Mouse (Mus musculus): ENCODE results near the gene Nudt16. TPM values are rescaled to one million over a fixed set of nuclear protein-coding genes. Genes with fewer than 3 reads are reported as not detected.
"Not testable (repeated sequence)": the region's sequence is repeated elsewhere in the genome, so short reads cannot be mapped to it uniquely, and the experiment has no call there.

Nudt16 gene
- polyA plus RNA-seq (2014; fragmentation: Nextera tagmentation; extraction: Ambion mirVana), result 14.0 and 15.3 TPM in 2 replicates

DNA sequence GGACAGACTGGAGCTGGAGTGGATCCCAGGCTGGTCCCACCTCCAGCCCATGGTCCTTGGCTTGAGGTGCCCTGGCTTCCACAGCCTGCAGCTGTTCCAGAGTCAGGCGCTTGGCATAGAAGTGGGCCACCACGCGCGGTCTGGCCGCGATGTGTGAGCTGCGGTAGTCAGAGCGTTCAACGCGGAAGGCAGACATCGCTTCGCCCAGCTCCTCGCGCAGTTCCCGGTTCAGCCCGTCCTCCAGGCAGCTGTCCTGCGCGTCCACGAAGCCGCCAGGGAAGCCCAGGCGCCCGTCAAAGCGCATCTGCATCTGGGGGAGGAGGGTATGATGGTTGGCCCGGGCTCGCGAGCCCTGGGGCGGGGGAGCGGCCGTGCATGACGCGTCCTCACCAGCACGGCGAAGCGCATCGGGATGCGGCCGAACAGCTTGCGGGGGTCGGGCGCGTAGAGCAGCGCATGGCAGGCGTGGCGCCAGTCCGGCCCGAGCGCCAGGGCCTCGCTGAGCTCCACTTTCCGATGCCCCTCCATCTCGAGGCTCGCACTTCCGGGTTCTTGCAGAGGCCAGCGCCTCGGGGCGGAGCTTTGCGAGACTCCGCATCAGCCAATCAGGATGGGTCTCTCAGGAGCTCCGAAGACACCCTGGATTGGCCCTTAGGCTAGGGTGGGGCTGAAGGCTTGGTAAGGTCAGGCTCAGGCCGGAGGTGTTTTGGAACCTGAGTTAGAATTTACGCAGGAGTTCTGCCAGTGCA lies at the start of gene Nudt16:
Gene Nudt16, minus strand, starts transcription at position 572 of the 749 bp plus-strand sequence.
- DNase-seq (ENCODE audit: low spot score), result peak; percentile 93
- Histone ChIP-seq H3K27ac (ENCODE audit: low read depth, low read length) (peak within 1 kb of the TSS; percentile 25; the same call in 1 of the 2 replicates), H3K9me3 (ENCODE audit: control insufficient read depth, low read length) (no peaks in the 10 kb centered on the region), H3K4me2 (ENCODE audit: low read depth, low read length, severe bottlenecking) (peak within 1 kb of the TSS; percentile 88), H3K36me3 (ENCODE audit: control insufficient read depth, insufficient read depth, low read length) (no peaks in the 10 kb centered on the region), H3K4me3 (ENCODE audit: low read depth, low read length) (peak within 1 kb of the TSS; percentile 76), H3K4me1 (replicated peaks; ENCODE audit: control insufficient read depth, insufficient read depth, low read length) (no peaks in the 10 kb centered on the region; the same call in 1 of the 2 replicates), H3K27me3 (ENCODE audit: control insufficient read depth, insufficient read depth, low read length) (no peaks in the 10 kb centered on the region), H3K9ac (ENCODE audit: low read length) (peak within 1 kb of the TSS; percentile 84)
- peak; percentile 99 for ATAC-seq (replicated peaks; ENCODE audit: low FRiP score)
- WGBS, result 0% methylated on average over 47 of the region's 60 CpGs

DNA sequence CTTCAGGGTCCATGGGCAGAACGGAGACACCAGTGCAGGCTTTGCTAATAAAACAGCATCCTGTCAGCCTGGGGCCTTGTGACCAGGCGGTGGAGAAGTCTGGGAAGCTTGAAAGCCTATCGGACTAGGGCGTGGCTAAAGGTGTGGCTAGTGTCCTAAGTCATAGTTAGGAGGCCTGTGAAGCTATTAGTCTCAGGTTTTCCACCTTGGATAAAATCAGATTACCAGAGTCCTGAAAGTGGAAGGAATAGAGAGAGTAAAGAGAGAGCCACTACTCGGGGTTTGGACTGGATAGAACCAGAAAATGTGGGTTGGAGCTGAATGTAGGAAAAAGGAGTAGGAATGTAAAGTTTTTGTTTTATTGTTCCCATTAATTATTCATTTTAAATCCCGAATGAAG lies 13.4 kb upstream of the Nudt16 start, which contains the start of gene 1700080E11Rik:
Gene 1700080E11Rik, minus strand, starts transcription at position 101 of the 400 bp plus-strand sequence.
- DNase-seq (ENCODE audit: low spot score), result no peak
- H3K27me3 ChIP-seq (ENCODE audit: control insufficient read depth, insufficient read depth, low read length), result no peaks in the 10 kb centered on the region
- no peaks in the 10 kb centered on the region for H3K4me1 ChIP-seq (replicated peaks; ENCODE audit: control insufficient read depth, insufficient read depth, low read length)
- WGBS, result 79% methylated on average over 6 of the region's 6 CpGs
- H3K27ac ChIP-seq (ENCODE audit: low read depth, low read length), result no peak within 1 kb of the TSS
- no peak within 1 kb of the TSS for H3K4me3 ChIP-seq (ENCODE audit: low read depth, low read length)
- H3K4me2 ChIP-seq (ENCODE audit: low read depth, low read length, severe bottlenecking), result no peak within 1 kb of the TSS
- no peaks in the 10 kb centered on the region for H3K9me3 ChIP-seq (ENCODE audit: control insufficient read depth, low read length)
- ATAC-seq (replicated peaks; ENCODE audit: low FRiP score), result no peak
- no peaks in the 10 kb centered on the region for H3K36me3 ChIP-seq (ENCODE audit: control insufficient read depth, insufficient read depth, low read length)
- no peak within 1 kb of the TSS for H3K9ac ChIP-seq (ENCODE audit: low read length)

- H3K4me1 ChIP-seq (replicated peaks; ENCODE audit: control insufficient read depth, insufficient read depth, low read length), result no peaks in the 10 kb centered on the region
- no peak overlapping the region for H3K9ac ChIP-seq (ENCODE audit: low read length)
- no peak for DNase-seq (ENCODE audit: low spot score)
- H3K27ac ChIP-seq (ENCODE audit: low read depth, low read length), result no peak overlapping the region
- no peaks in the 10 kb centered on the region for H3K9me3 ChIP-seq (ENCODE audit: control insufficient read depth, low read length)
- no peaks in the 10 kb centered on the region for H3K36me3 ChIP-seq (ENCODE audit: control insufficient read depth, insufficient read depth, low read length)
- no peak overlapping the region for H3K4me2 ChIP-seq (ENCODE audit: low read depth, low read length, severe bottlenecking)
- 86% methylated on average over 6 of the region's 6 CpGs for WGBS
- no peak overlapping the region for H3K4me3 ChIP-seq (ENCODE audit: low read depth, low read length)
- H3K27me3 ChIP-seq (ENCODE audit: control insufficient read depth, insufficient read depth, low read length), result no peaks in the 10 kb centered on the region
- ATAC-seq (replicated peaks; ENCODE audit: low FRiP score), result no peak
These were observed 7.6 kb upstream of the Nudt16 start for GRCm38 (mm10) chr9:105139204-105139603.

DNA sequence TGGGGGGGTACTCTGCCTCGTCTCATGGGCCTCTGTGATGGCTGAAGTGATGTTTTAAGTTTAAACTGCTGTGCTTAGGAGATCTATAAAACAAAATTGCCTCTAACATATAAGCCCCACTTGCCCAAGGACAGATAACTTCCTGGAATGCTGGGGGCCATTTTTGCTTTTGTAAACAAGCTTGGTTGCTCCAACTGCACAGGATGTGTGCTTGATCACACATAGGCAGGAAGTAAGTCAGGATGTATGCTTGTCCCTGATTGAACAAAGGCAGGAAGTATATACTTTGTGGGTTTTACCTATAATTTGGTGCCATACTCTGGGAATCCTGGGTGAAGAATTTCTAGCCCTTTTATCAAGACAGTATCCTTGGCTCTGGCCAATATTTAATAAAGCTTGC lies 4.8 kb upstream of the Nudt16 start:
- Histone ChIP-seq H3K36me3 (ENCODE audit: control insufficient read depth, insufficient read depth, low read length) (no peaks in the 10 kb centered on the region), H3K9me3 (ENCODE audit: control insufficient read depth, low read length) (no peaks in the 10 kb centered on the region), H3K4me1 (replicated peaks; ENCODE audit: control insufficient read depth, insufficient read depth, low read length) (no peaks in the 10 kb centered on the region), H3K4me2 (ENCODE audit: low read depth, low read length, severe bottlenecking) (no peak overlapping the region), H3K27me3 (ENCODE audit: control insufficient read depth, insufficient read depth, low read length) (no peaks in the 10 kb centered on the region), H3K27ac (ENCODE audit: low read depth, low read length) (no peak overlapping the region), H3K9ac (ENCODE audit: low read length) (no peak overlapping the region), H3K4me3 (ENCODE audit: low read depth, low read length) (no peak overlapping the region)
- DNase-seq (ENCODE audit: low spot score) (no peak), ATAC-seq (replicated peaks; ENCODE audit: low FRiP score) (no peak)
- 35% methylated on average over 1 of the region's 1 CpGs for WGBS

- Histone ChIP-seq H3K9me3 (ENCODE audit: control insufficient read depth, low read length) (no peaks in the 10 kb centered on the region), H3K4me3 (ENCODE audit: low read depth, low read length) (no peak overlapping the region), H3K9ac (ENCODE audit: low read length) (no peak overlapping the region), H3K36me3 (ENCODE audit: control insufficient read depth, insufficient read depth, low read length) (no peaks in the 10 kb centered on the region), H3K4me2 (ENCODE audit: low read depth, low read length, severe bottlenecking) (no peak overlapping the region), H3K27ac (ENCODE audit: low read depth, low read length) (no peak overlapping the region), H3K4me1 (replicated peaks; ENCODE audit: control insufficient read depth, insufficient read depth, low read length) (no peaks in the 10 kb centered on the region; the same call in 1 of the 2 replicates), H3K27me3 (ENCODE audit: control insufficient read depth, insufficient read depth, low read length) (no peaks in the 10 kb centered on the region)
- ATAC-seq (replicated peaks; ENCODE audit: low FRiP score) (no peak), DNase-seq (ENCODE audit: low spot score) (no peak)
- 90% methylated on average over 5 of the region's 5 CpGs for WGBS
These were observed 2.9 kb upstream of the Nudt16 start for GRCm38 (mm10) chr9:105134536-105134935.

- 24% methylated on average over 5 of the region's 5 CpGs for WGBS
- Histone ChIP-seq H3K9me3 (ENCODE audit: control insufficient read depth, low read length) (no peaks in the 10 kb centered on the region), H3K4me3 (ENCODE audit: low read depth, low read length) (peak overlapping the region; percentile 76), H3K27ac (ENCODE audit: low read depth, low read length) (no peak overlapping the region), H3K36me3 (ENCODE audit: control insufficient read depth, insufficient read depth, low read length) (no peaks in the 10 kb centered on the region), H3K27me3 (ENCODE audit: control insufficient read depth, insufficient read depth, low read length) (no peaks in the 10 kb centered on the region), H3K9ac (ENCODE audit: low read length) (peak overlapping the region; percentile 84), H3K4me2 (ENCODE audit: low read depth, low read length, severe bottlenecking) (peak overlapping the region; percentile 88), H3K4me1 (replicated peaks; ENCODE audit: control insufficient read depth, insufficient read depth, low read length) (no peaks in the 10 kb centered on the region; the same call in 1 of the 2 replicates)
- ATAC-seq (replicated peaks; ENCODE audit: low FRiP score) (peak; percentile 53), DNase-seq (ENCODE audit: low spot score) (no peak)
These were observed 361 bp upstream of the Nudt16 start for GRCm38 (mm10) chr9:105132002-105132367.

DNA sequence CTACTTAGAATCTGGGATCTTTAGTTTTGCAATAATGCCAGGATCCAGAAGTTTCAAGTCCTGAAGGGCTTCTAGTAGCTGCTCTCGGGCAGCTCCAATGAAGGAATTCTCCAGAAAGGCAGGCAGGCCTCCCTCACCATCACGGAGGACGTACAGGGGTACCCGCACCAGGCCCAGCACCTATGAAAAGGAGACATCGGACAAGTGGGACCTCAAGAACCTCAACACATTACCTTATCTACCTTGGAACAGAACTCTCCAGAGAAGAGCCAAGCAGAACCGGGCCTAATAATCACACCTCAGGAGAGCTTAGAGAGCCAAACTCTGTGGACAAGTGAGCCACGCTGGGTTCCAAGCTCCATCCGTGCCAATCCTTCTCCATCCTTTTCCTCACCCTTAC lies 1.3 kb downstream of the Nudt16 start:
- no peak overlapping the region for H3K4me2 ChIP-seq (ENCODE audit: low read depth, low read length, severe bottlenecking)
- DNase-seq (ENCODE audit: low spot score) (no peak), ATAC-seq (replicated peaks; ENCODE audit: low FRiP score) (no peak)
- no peak overlapping the region for H3K27ac ChIP-seq (ENCODE audit: low read depth, low read length)
- H3K4me1 ChIP-seq (replicated peaks; ENCODE audit: control insufficient read depth, insufficient read depth, low read length), result no peaks in the 10 kb centered on the region; the same call in 1 of the 2 replicates
- H3K9ac ChIP-seq (ENCODE audit: low read length), result no peak overlapping the region
- H3K4me3 ChIP-seq (ENCODE audit: low read depth, low read length), result no peak overlapping the region
- H3K27me3 ChIP-seq (ENCODE audit: control insufficient read depth, insufficient read depth, low read length), result no peaks in the 10 kb centered on the region
- no peaks in the 10 kb centered on the region for H3K9me3 ChIP-seq (ENCODE audit: control insufficient read depth, low read length)
- H3K36me3 ChIP-seq (ENCODE audit: control insufficient read depth, insufficient read depth, low read length), result no peaks in the 10 kb centered on the region
- WGBS, result 96% methylated on average over 8 of the region's 8 CpGs

DNA sequence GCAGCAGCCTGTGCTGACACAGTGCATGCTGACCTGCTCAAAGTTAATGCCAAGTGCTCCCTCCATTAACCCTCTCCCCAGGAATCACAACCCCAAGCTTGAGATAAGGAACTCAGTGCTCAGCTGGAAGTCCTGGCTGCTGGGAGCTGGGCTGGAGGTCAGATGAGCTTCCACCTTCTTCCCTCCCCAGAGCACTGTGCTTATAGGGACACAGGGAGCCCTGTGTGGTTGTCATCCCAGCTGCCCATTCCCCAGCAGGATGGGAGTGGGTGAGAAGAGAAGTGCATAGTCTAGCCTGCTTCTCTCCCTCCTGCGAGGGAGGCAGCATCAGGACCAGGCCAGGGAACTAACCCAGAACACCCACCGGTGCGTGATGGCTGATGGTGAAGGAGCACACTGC lies 6.4 kb downstream of the Nudt16 start:
- not testable (repeated sequence) for H3K4me2 ChIP-seq (ENCODE audit: low read depth, low read length, severe bottlenecking); H3K9ac ChIP-seq (ENCODE audit: low read length); H3K4me3 ChIP-seq (ENCODE audit: low read depth, low read length); DNase-seq (ENCODE audit: low spot score); H3K36me3 ChIP-seq (ENCODE audit: control insufficient read depth, insufficient read depth, low read length); ATAC-seq (replicated peaks; ENCODE audit: low FRiP score); H3K27me3 ChIP-seq (ENCODE audit: control insufficient read depth, insufficient read depth, low read length); H3K4me1 ChIP-seq (replicated peaks; ENCODE audit: control insufficient read depth, insufficient read depth, low read length); H3K9me3 ChIP-seq (ENCODE audit: control insufficient read depth, low read length); H3K27ac ChIP-seq (ENCODE audit: low read depth, low read length)
- WGBS, result 89% methylated on average over 3 of the region's 3 CpGs

DNA sequence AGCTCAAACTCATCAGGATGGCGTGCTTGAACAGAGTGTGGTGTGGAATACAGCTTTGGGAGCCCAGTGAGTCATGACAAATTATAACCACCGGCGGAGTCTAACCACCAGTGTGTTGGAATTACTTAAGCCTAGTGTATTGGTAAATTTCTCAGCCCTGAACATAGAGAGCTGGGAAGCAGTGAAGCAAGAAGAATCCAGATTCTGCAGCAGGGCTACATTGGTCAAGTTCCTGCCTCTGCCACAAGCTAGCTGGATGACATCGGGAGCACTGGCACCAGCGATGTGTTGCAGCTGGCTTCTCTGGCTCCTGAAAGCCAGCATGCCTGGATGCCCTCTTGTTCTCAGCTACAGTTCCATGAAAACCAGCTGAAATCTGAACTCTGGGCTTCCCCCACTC lies 27.7 kb downstream of the Nudt16 start:
- H3K4me2 ChIP-seq (ENCODE audit: low read depth, low read length, severe bottlenecking), result no peak overlapping the region
- no peak overlapping the region for H3K27ac ChIP-seq (ENCODE audit: low read depth, low read length)
- H3K36me3 ChIP-seq (ENCODE audit: control insufficient read depth, insufficient read depth, low read length), result no peaks in the 10 kb centered on the region
- H3K27me3 ChIP-seq (ENCODE audit: control insufficient read depth, insufficient read depth, low read length), result no peaks in the 10 kb centered on the region
- no peaks in the 10 kb centered on the region for H3K4me1 ChIP-seq (replicated peaks; ENCODE audit: control insufficient read depth, insufficient read depth, low read length)
- H3K9ac ChIP-seq (ENCODE audit: low read length), result no peak overlapping the region
- no peak for DNase-seq (ENCODE audit: low spot score)
- 91% methylated on average over 5 of the region's 5 CpGs for WGBS
- no peak overlapping the region for H3K4me3 ChIP-seq (ENCODE audit: low read depth, low read length)
- ATAC-seq (replicated peaks; ENCODE audit: low FRiP score), result no peak
- no peaks in the 10 kb centered on the region for H3K9me3 ChIP-seq (ENCODE audit: control insufficient read depth, low read length)

Data from forebrain, embryonic 11.5 days (tissue).